Mouse (Mus musculus) regulatory T cell (primary cell): ENCODE data around the gene Pcsk6.
"Not testable (repeated sequence)": the region's sequence is repeated elsewhere in the genome, so short reads cannot be mapped to it uniquely, and the experiment has no call there.

Source experiments
- in situ Hi-C: fragments of 300-600 bp; cut with MboI, MseI; formaldehyde crosslinking; loops from one replicate; pipeline ENCODE4 v1.15.1; 2025; ENCODE audit warnings: high pct_unique_total_duplicates

Gene Pcsk6

GRCm38 (mm10) chr7:65881290-65881688, 19.8 kb downstream of the Pcsk6 start:
- in situ Hi-C loops, result no loop called here

DNA sequence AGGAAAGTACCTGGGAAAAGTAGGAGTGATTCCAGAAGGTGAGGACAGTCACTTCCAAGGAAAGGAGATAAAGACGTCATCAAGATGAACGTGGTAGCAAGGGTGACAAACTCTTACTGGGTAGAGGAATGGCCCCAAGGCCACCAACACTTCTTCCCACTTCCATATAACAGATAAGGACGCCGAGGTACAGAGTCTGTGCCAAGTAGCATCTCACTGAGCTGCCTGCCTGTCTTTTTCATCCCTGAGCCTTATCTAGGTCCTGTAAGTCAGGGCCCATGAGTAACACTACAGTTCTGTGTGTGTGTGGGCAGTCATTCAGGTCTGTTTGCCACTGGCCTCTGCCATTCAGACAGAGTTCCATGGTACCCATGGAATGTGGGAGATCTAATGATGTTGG, 23.4 kb downstream of the Pcsk6 start:
- in situ Hi-C loops, result no loop called here

DNA sequence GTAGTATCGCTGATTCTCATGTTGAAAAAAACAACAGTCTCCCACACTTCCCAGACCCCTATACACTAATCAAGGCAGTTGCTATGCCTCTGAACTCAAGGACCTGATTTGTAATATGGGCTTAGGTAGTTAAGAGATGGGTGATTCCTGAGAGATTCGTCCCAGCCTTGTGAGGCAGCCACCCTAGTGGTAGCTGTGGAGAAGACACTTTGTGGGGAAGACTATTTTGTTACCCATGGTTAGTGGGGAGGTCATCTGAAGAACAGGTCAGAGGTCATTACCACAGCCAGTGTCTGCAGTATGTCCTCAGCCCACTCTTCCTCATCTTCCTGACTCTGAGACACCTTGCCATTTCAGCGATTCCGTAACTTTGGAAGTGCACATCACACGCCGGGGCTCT, 24.3 kb downstream of the Pcsk6 start:
- in situ Hi-C loops, result no loop called here

- in situ Hi-C loops, result no loop called here
Observed at GRCm38 (mm10) chr7:65891831-65892230, 30.3 kb downstream of the Pcsk6 start.

- in situ Hi-C loops, result no loop called here
Observed at GRCm38 (mm10) chr7:65892264-65892828, 30.8 kb downstream of the Pcsk6 start.

- in situ Hi-C loops, result no loop called here
Observed at GRCm38 (mm10) chr7:65893546-65893945, 32.0 kb downstream of the Pcsk6 start.

GRCm38 (mm10) chr7:65895262-65895661, 33.7 kb downstream of the Pcsk6 start:
- in situ Hi-C loops, result no loop called here

DNA sequence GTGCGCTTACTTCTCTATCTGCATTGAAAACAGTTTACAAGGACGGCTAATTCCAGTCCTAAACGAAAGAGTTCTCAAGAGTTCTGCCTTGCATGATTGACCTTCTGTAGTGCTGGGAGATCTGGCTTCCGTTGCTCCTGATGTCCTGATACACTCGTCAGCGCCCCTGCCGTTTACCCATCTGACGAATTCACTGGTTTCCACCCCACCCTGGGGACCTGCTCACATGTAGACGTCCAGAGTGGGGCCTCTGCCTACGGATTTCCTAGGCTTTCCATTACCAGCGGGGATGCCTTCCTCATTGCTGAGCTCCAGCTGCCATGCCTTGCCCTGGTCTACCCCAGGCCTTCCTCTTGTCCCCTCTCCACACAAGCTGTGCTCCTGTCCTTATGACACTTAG, 39.7 kb downstream of the Pcsk6 start:
- in situ Hi-C loops, result no loop called here

- in situ Hi-C loops, result no loop called here
Observed at GRCm38 (mm10) chr7:65902471-65903180, 41.1 kb downstream of the Pcsk6 start.

DNA sequence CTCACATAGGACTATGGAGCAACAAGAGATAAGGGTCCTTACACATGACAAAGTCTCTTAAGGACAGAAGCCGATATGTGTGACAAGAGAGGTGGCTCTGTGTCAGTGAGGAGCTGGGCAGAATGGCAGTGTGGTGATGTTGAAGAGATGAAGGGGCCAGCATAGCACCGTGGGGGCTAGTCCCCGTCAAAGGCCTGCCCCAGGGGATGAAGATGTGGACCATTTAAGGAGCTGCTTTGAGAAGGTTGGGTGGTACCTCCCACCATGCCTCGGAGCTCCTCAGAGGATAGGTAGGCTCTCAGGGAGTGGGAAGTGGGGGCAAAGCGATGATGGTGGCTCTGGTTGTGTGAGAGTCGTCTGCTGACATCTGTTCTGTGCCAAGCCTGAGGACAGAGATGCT, 41.9 kb downstream of the Pcsk6 start:
- in situ Hi-C loops, result no loop called here

DNA sequence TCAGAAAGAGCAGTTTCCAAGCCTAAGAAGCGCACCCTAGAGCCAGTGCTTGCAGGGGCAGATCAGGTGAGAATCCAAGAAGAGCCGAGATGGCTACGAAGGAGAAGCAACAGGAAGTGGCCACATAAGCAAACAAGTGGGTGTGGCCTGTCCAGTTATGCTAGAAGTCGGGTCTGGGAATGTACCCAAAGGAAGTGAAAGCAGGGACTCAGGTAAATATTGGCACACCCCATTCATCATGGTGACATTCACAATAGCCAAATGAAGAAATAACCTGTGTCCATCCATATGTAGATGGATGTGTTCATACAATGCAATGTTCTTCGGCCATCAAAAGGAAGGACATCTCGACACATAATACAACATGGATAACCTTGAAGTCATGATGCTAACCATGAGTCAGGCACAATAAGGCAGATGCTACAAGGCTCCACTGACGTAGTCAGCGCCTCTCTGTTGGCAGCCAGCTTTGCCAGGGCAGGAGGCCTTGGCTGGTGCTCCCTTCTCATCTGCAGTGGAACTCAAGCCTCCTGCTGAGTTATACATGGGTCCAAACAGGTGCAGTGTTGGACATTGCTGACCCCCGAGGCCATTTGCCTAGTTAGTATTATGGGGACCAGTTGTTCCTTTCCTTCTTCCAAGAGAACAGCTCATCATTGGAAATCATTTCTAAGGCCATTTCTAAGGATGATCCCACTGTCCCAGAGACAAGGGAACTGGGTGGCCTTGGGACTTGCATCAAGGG, 45.2 kb downstream of the Pcsk6 start:
- in situ Hi-C loops, result no loop called here

DNA sequence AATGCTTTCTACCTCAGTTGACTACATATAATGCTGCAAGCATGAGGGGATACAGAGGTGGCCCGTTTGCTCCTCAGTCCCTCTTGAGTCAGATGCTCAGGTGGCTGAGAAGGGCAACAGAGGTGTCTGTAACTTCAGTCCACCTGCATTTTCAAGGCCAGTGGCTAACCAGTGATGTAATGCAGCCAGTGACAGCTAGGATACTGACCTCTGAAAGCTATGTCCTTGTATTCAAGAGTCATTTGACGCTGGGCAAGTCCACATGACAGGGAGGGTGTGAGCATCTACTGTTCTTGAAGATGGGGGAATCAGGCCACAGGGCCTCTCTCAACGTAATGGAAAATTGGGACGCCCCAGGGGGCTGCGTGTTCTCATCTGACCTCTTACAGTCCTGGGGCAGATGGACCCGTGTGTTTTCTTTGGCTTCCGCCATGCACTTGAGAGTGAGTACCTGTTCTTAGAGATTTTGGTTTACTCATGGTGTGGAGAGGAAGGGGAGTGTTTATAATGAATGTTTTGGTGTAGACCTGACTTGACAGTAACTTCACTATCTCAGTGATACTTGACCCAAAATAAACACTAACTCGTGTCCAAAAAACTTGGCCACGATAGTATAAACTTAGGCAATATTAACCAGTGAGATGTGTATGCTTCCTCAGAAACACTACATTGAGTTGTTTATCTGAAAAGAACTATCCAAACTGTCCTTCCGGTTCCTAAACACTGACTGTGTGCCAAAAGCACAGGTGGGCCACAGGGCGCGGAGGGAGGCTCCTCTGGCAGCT, 48.0 kb downstream of the Pcsk6 start:
- in situ Hi-C loops, result no loop called here

GRCm38 (mm10) chr7:65913088-65913610, 51.6 kb downstream of the Pcsk6 start:
- in situ Hi-C loops, result no loop called here

GRCm38 (mm10) chr7:65914761-65915301, 53.3 kb downstream of the Pcsk6 start:
- in situ Hi-C loops, result no loop called here

- in situ Hi-C loops, result no loop called here
Observed at GRCm38 (mm10) chr7:65915821-65916220, 54.3 kb downstream of the Pcsk6 start.

- in situ Hi-C loops, result no loop called here
Observed at GRCm38 (mm10) chr7:65916566-65916965, 55.0 kb downstream of the Pcsk6 start.

DNA sequence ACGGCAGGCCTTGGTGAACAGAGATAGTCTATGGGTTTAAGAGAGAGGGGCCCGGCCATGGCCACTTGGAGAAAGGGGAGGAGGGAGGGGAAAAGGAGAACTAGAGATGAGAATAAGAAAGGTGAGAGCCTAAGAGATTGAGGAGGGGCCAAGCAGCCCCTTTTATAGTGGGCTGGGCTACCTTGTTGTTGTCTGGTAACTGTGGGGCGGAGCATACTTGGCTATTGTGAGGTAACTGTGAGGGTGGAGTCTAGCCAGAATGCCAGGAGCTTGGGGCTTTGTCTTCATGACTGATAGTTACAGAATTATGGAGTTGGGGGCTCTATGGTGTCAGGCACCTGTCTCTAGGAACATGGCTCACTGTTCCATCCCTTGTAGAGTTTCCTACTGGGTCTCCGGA, 56.9 kb downstream of the Pcsk6 start:
- in situ Hi-C loops, result no loop called here

DNA sequence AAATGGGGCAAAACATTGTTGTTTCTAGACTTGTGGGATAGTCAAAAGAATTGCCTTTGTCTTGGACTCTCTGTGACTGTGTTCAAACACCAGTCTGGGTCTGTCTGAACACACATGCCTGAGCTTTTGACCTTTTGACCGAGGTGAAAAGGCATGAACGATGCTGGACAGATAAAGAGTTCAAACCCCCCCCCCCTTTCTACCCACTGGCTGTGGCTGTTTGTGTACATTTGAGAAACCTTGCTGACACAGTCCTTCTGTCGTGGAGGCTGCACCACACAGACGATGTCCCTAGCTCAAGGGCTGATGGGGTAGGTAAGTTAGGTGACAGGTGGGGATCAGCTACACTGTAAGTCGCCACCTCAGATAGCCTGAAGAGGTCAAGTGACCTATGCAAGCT, 67.9 kb downstream of the Pcsk6 start:
- in situ Hi-C loops, result no loop called here

- in situ Hi-C loops, result no loop called here
Observed at GRCm38 (mm10) chr7:65930478-65930877, 68.9 kb downstream of the Pcsk6 start.

DNA sequence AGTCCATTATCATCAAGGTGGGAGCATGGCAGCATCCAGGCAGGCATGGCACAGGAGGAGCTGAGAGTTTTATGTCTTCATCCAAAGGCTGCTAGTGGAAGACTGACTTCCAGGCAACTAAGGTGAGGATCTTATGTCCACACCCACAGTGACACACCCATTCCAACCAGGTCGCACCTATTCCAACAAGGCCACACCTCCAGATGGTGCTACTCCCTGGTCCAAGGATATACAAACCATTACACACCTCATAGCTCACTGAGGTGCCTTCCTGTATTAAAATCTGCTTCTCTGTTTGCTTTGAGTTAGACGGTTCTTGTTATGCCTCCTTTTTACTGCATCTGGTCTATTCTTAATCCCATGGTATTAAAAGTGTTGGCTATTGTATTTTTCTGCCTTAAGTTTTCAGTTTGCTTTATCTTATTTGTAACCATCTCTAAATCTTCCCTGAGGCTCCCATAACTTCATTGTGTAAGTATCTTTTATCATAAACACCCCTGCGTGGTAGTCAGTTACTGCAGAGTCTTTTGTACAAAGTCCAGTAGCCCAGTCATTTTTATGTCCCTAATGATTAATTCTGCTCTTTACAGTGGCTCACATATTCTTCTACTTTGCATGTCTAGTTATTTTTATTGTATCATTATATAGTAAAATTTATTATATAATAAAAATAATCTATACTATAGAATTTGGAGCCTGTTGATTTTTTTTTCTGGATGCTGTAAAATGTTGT, 72.9 kb downstream of the Pcsk6 start:
- in situ Hi-C loops, result not testable (repeated sequence)

DNA sequence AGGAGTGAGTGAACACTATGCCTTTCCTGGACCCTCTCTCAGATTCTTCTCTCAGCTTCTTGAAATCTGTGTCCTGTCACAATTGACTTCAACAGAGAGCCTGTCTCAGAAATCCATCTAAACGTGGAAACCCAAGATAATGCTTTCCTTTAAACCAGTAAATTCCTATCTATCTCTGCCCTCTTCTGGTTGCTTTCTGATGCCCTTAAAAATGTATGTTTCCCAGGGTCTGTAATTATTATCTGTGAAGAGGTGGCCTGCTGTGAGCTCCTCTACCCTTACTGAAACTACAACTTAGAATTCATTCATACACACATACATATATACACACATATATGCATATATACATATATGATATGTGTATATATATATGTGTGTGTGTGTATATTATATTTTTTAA, 73.7 kb downstream of the Pcsk6 start:
- in situ Hi-C loops, result no loop called here
